Mouse (Mus musculus) thymus, postnatal 36 days (tissue): ENCODE measurements at regions not wholly inside any gene's neighbourhood (a gene's known extent, or its start where the extent isn't known, plus 50 kb on each side); places are given as distances from the start of the nearest gene placed in this dataset.

Experiments used
- DNase-seq, 2 experiments: peaks; one replicate each; pipeline ENCODE4 v3.0.0; 2022; ENCODE audit warnings: mixed read lengths in 2 of 2

DNA sequence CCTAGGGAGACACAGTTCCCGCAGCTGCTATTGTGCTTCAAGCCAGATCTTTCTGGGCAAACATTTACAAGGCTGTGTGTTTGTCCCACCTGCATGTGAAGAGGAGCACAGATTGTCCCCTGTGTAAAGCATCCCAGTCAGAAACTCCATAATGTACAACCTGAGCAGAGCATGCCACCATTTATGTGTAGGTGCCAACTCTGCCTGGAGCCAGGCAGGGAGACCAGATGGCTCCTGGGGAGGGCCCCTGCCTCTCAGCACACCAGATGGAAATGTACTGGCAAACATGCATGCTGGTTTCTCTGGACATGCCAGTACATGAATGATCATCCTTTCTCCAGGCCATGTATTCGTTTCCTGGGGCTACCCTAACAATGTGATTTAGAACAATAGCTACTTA is 98.6 kb upstream of the Foxp3 start:
- DNase-seq, result no peak

- peak; percentile 8 to 25 for DNase-seq
Observed at GRCm38 (mm10) chrX:7473814-7474213, 98.2 kb upstream of the Usp27x start.

DNA sequence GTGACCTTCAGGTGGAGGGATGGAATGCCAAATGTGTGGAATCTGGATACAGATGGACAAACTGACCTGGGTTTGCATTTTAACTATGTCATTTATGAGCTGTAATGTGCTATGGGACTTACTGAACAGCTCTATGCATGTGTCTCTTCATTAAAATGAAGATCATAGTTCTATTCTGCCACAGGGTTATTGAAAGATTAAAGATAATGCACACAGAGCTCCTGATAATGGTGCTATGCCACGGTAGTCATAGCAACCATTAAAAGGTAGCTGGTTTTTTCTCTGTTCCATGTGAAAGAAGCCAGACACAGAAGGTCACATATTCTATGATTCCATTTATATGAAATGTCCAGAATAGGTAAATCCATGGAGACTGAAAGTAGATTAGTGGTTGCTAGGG is 94.2 kb upstream of the Usp27x start:
- no peak for DNase-seq

GRCm38 (mm10) chrX:7467985-7468384 is 92.4 kb upstream of the Usp27x start:
- no peak for DNase-seq

DNA sequence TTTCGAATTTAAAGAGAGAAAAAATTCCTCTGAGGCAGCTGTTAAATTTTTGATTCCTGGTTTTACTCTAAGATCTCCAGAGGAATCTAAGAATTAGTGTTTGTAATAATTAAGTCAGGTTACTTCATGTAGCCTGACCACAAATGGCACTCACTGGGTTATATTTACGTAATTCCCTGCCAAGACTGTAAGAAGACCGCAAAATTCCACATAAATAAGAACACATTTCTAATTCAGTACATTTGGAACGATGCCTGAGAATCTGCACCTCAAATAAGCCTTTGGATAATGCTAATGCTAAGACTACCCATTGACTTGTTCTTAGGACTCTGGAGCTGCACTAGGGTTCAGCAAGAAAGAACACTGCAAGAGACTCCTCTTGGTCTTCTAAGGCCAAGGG is 81.2 kb upstream of the Usp27x start:
- DNase-seq, result no peak

- DNase-seq, result no peak
Observed at GRCm38 (mm10) chrX:7445035-7445434, 69.4 kb upstream of the Usp27x start.

DNA sequence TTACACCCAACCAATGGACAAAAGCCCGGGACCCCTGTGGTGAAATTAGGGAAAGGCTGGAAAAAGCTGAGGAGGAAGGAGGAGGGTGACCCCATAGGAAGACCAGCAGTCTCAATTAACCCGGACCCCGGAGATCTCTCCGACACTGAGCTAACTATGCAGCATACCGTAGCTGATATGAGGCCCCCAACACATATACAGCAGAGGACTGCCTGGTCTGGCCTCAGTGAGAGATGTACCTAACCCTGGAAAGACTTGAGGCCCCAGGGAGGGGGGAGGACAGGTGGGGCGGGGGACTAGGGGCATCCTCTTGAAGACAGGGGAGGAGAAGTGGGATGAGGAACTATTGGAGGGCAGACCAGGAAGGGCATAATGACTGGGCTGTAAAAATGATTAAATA is 69.0 kb upstream of the Usp27x start:
- no peak for DNase-seq

- no peak for DNase-seq
Observed at GRCm38 (mm10) chrX:7443996-7444421, 68.4 kb upstream of the Usp27x start.

GRCm38 (mm10) chrX:7435375-7436042 is 59.9 kb upstream of the Usp27x start:
- no peak for DNase-seq

GRCm38 (mm10) chrX:7434268-7434667 is 58.6 kb upstream of the Usp27x start:
- no peak for DNase-seq

- DNase-seq, result no peak
Observed at GRCm38 (mm10) chrX:7430456-7430855, 54.8 kb upstream of the Usp27x start.

DNA sequence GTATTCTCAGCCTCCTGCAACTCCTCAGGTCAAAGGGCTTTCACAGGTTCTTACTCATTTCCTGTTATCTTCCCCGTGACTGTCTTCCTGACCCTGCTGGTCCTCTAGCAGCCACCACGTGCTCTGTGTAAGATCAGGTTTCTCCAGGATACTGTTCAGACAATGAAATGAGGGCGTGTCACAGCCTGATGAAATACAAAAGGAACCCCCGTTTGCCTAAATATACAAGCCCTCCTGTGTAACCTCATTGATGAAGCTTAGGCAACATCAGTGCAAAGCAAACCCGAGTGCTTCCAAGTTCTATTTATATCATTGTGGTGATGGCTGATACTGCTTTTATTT is 53.9 kb upstream of the Usp27x start:
- DNase-seq, result no peak

DNA sequence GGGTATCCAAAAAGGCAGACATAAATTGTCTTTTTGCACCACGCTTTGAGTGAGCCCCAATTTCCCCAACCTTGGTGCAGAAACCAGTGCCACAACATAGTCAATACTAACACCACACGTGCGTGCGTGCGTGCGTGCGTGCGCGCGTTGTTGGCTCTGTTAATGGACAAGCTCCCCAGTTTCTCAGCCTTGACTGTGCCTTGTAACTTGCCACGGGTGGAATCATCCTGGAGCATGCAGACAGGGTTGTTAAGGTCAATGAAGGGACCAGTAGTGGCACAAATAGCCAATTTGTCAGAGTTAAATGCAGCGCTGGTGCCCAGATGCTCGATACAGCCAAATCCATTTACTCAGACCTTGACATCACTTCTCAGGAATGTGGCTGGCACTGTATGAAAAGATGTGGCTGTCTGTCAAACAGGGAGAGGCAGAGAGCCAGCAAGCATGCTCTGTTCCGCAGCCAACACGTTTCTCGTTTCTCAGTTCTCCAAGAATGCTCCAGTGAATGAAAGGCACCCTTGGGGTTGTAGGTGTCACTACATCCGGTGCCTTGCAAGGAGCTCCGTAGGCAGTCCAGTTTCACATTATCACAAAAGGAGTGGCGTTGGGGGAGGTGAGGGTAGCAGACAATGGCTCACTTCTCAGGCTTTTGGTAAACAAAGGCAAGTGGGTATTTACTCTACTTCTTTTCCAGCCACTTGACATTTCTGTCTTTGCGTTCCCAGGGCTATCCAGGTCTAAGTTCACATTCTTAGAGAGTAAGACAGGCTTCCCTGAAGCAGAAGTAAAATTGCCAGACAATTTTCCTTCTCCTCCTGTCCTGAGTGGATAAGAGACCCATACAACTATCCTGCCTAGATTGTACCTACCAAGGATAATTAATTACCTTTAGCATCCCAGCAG is 53.2 kb upstream of the Usp27x start:
- no peak for DNase-seq
